Comparison of ENCODE assay signal across 10 mouse cellular contexts in genomic region chr17:84008682-84009052, GRCm38 (mm10).
DNase-seq lines count a peak whose midpoint lies in the region; ATAC-seq and TF ChIP-seq lines count a peak whose summit lies in the region.
"Had no signal": no experiment of that assay in that cellular context is flagged by ENCODE, and none has a peak within 500 bp of the region (broad histone marks: within the 10 kb centered on the region; RNA-seq: fewer than 3 reads in every experiment).

No protein-coding gene starts in this region.

- DNase-seq in lung, embryonic 14.5 days, result no peak
- DNase-seq in lung, adult 2 months, result no peak
- DNase-seq in embryo, embryonic 9.5 days (ENCODE audit: extremely low spot score), result peak; percentile 49
- DNase-seq in urinary bladder, postnatal 36 days (ENCODE audit: low spot score in 2 of 2), result no peak
- DNase-seq in layer of hippocampus, adult 11-12 months (ENCODE audit: low spot score), result no peak
- DNase-seq: adrenal gland, postnatal 10 days had no signal

- WGBS in lung, embryonic 14.5 days, result 52% methylated on average over 7 of the region's 7 CpGs
- WGBS in lung, adult 2 months, result 72% methylated on average over 7 of the region's 7 CpGs
- WGBS in hindbrain, embryonic 16.5 days, result 54% methylated on average over 7 of the region's 7 CpGs
- WGBS in olfactory bulb, adult 2 months, result 86% methylated on average over 7 of the region's 7 CpGs

- H3K9ac ChIP-seq in lung, embryonic 14.5 days, result no peak overlapping the region
- no peak overlapping the region for H3K9ac ChIP-seq in hindbrain, embryonic 16.5 days (ENCODE audit: low read depth, low read length)
- H3K9ac ChIP-seq: liver, embryonic 14.5 days had no signal

- H3K27ac ChIP-seq in lung, embryonic 14.5 days (ENCODE audit: low read depth), result peak overlapping the region; percentile 74; the same call in 1 of the 2 replicates
- H3K27ac ChIP-seq in hindbrain, embryonic 16.5 days (ENCODE audit: low read depth, low read length), result no peak overlapping the region
- peak overlapping the region; percentile 8; the same call in 1 of the 2 replicates for H3K27ac ChIP-seq in olfactory bulb, adult 2 months (ENCODE audit: insufficient read depth, low read depth, low read length)
- H3K27ac ChIP-seq: liver, embryonic 14.5 days had no signal

- ATAC-seq in lung, embryonic 14.5 days (ENCODE audit: insufficient read depth), result no peak
- ATAC-seq in hindbrain, embryonic 16.5 days, result 0 out of 2 replicates have a peak, but pooled peaks have one; percentile 12
- ATAC-seq in megakaryocyte progenitor cell, adult 5-6 weeks (replicated peaks; ENCODE audit: poor library complexity), result no peak

- H3K4me3 ChIP-seq in lung, embryonic 14.5 days (ENCODE audit: low read depth, low read length), result no peak overlapping the region
- H3K4me3 ChIP-seq in lung, adult 2 months (replicated peaks; ENCODE audit: extremely low read depth, low read depth, low read length), result no peak overlapping the region
- no peak overlapping the region for H3K4me3 ChIP-seq in hindbrain, embryonic 16.5 days (ENCODE audit: low read length)
- H3K4me3 ChIP-seq in olfactory bulb, adult 2 months (ENCODE audit: insufficient read depth, low read depth, low read length), result no peak overlapping the region

- H3K27me3 ChIP-seq in lung, embryonic 14.5 days (ENCODE audit: insufficient read depth, low read length), result no peaks in the 10 kb centered on the region
- H3K27me3 ChIP-seq in hindbrain, embryonic 16.5 days (replicated peaks; ENCODE audit: control insufficient read depth, insufficient read depth, low read length), result no peaks in the 10 kb centered on the region

- no peak for TF ChIP-seq CTCF in lung, embryonic 14.5 days (IDR thresholded peaks at IDR 0.05; ENCODE audit: low read depth)
- no peak for TF ChIP-seq CTCF in lung, adult 2 months (IDR thresholded peaks at IDR 0.05; ENCODE audit: insufficient read depth, low read length)
- TF ChIP-seq CTCF in olfactory bulb, adult 2 months (IDR thresholded peaks at IDR 0.05; ENCODE audit: insufficient read depth, low read depth, low read length), result no peak

- H3K4me2 ChIP-seq in lung, embryonic 14.5 days, result no peak overlapping the region
- H3K4me2 ChIP-seq in hindbrain, embryonic 16.5 days (ENCODE audit: low read length), result no peak overlapping the region

- 0 out of 2 replicates have a peak, but pooled peaks cover under 1% of the 10 kb centered on the region for H3K4me1 ChIP-seq in lung, embryonic 14.5 days (ENCODE audit: insufficient read depth)
- no peaks in the 10 kb centered on the region for H3K4me1 ChIP-seq in lung, adult 2 months (ENCODE audit: control insufficient read depth, insufficient read depth, low read length)
- H3K4me1 ChIP-seq in hindbrain, embryonic 16.5 days (ENCODE audit: control insufficient read depth, insufficient read depth, low read depth, low read length), result peaks cover 5% of the 10 kb centered on the region; the same call in 1 of the 2 replicates
- H3K4me1 ChIP-seq in olfactory bulb, adult 2 months (ENCODE audit: control insufficient read depth, insufficient read depth, low read length), result peaks cover 13% of the 10 kb centered on the region; the same call in 1 of the 2 replicates

- no peaks in the 10 kb centered on the region for H3K36me3 ChIP-seq in lung, embryonic 14.5 days (ENCODE audit: insufficient read depth)
- H3K36me3 ChIP-seq in hindbrain, embryonic 16.5 days (ENCODE audit: control insufficient read depth, insufficient read depth, low read length), result no peaks in the 10 kb centered on the region

- no peaks in the 10 kb centered on the region for H3K9me3 ChIP-seq in lung, embryonic 14.5 days (ENCODE audit: low read depth, low read length)
- no peaks in the 10 kb centered on the region for H3K9me3 ChIP-seq in hindbrain, embryonic 16.5 days (ENCODE audit: control insufficient read depth, low read length)

- TF ChIP-seq POLR2A in lung, adult 2 months (IDR thresholded peaks at IDR 0.05; ENCODE audit: borderline replicate concordance, extremely low read depth, low read depth, low read length), result no peak
- TF ChIP-seq POLR2A in olfactory bulb, adult 2 months (IDR thresholded peaks at IDR 0.05; ENCODE audit: insufficient read depth, low read depth, low read length), result no peak
